Mouse (Mus musculus) layer of hippocampus, postnatal 25 days (tissue): ENCODE data around the gene Galnt18. TPM values are rescaled to one million over a fixed set of nuclear protein-coding genes. Genes with fewer than 3 reads are reported as not detected.

Experiments
- microRNA-seq, 2 experiments: library from miRNA; unstranded; fragments of <30 nt; microRNA quantifications; one replicate each; pipeline ENCODE4 v1.2.0; 2021
- total RNA-seq, 2 experiments: library from RNA; stranded (reverse); gene quantifications; 2 replicates each; pipeline ENCODE4 v1.2.3; 2021

Galnt18 gene
- total RNA-seq, 2 experiments from 2014 or later = 59.3 to 59.6 TPM

Small RNAs within 50 kb of the gene (microRNA-seq; reads per million reads assigned to microRNA genes)
- gene Gm25787 = 0 reads per million in 2 experiments

Other genes with a start within 250 kb of the Galnt18 start
- gene Usp47, start 243.5 kb upstream of the Galnt18 start, total RNA-seq = 10 to 100 TPM; 63.4 to 67.6 TPM